Mouse (Mus musculus): Measurements from ENCODE around the gene Brd9. TPM values are rescaled to one million over a fixed set of nuclear protein-coding genes. Genes with fewer than 3 reads are reported as not detected.
"Not testable (repeated sequence)": the region's sequence is repeated elsewhere in the genome, so short reads cannot be mapped to it uniquely, and the experiment has no call there.

Brd9 gene
- polyA plus RNA-seq, 1 experiment = 50.8 TPM

GRCm38 (mm10) chr13:73990325-73990724, 52.7 kb downstream of the Brd9 start:
- Histone ChIP-seq H3K27ac (ENCODE audit: control insufficient read depth, insufficient read depth, low read depth, low read length) (no peak overlapping the region), H3K4me3 (ENCODE audit: control insufficient read depth, low read depth, low read length) (no peak overlapping the region), H3K36me3 (ENCODE audit: control insufficient read depth, insufficient read depth, low read length) (no peaks in the 10 kb centered on the region), H3K27me3 (ENCODE audit: control insufficient read depth, insufficient read depth, low read length) (no peaks in the 10 kb centered on the region), H3K4me1 (ENCODE audit: control insufficient read depth, insufficient read depth, low read length) (no peaks in the 10 kb centered on the region)
- no peak for TF ChIP-seq CTCF (IDR thresholded peaks at IDR 0.05; ENCODE audit: control insufficient read depth, insufficient read depth, insufficient replicate concordance, low read depth, low read length)
- no peak for TF ChIP-seq POLR2A (IDR thresholded peaks at IDR 0.05; ENCODE audit: control insufficient read depth, low read depth, low read length)

GRCm38 (mm10) chr13:73990761-73991160, 53.1 kb downstream of the Brd9 start:
- Histone ChIP-seq H3K4me3 (ENCODE audit: control insufficient read depth, low read depth, low read length) (no peak overlapping the region), H3K27me3 (ENCODE audit: control insufficient read depth, insufficient read depth, low read length) (no peaks in the 10 kb centered on the region), H3K4me1 (ENCODE audit: control insufficient read depth, insufficient read depth, low read length) (no peaks in the 10 kb centered on the region), H3K36me3 (ENCODE audit: control insufficient read depth, insufficient read depth, low read length) (no peaks in the 10 kb centered on the region), H3K27ac (ENCODE audit: control insufficient read depth, insufficient read depth, low read depth, low read length) (no peak overlapping the region)
- TF ChIP-seq CTCF (IDR thresholded peaks at IDR 0.05; ENCODE audit: control insufficient read depth, insufficient read depth, insufficient replicate concordance, low read depth, low read length) (no peak), POLR2A (IDR thresholded peaks at IDR 0.05; ENCODE audit: control insufficient read depth, low read depth, low read length) (no peak)

GRCm38 (mm10) chr13:73991267-73991666, 53.7 kb downstream of the Brd9 start:
- Histone ChIP-seq H3K27me3 (ENCODE audit: control insufficient read depth, insufficient read depth, low read length) (no peaks in the 10 kb centered on the region), H3K36me3 (ENCODE audit: control insufficient read depth, insufficient read depth, low read length) (no peaks in the 10 kb centered on the region), H3K27ac (ENCODE audit: control insufficient read depth, insufficient read depth, low read depth, low read length) (no peak overlapping the region), H3K4me3 (ENCODE audit: control insufficient read depth, low read depth, low read length) (no peak overlapping the region), H3K4me1 (ENCODE audit: control insufficient read depth, insufficient read depth, low read length) (no peaks in the 10 kb centered on the region)
- TF ChIP-seq POLR2A (IDR thresholded peaks at IDR 0.05; ENCODE audit: control insufficient read depth, low read depth, low read length) = no peak
- no peak for TF ChIP-seq CTCF (IDR thresholded peaks at IDR 0.05; ENCODE audit: control insufficient read depth, insufficient read depth, insufficient replicate concordance, low read depth, low read length)

- Histone ChIP-seq H3K27ac (ENCODE audit: control insufficient read depth, insufficient read depth, low read depth, low read length) (no peak overlapping the region), H3K27me3 (ENCODE audit: control insufficient read depth, insufficient read depth, low read length) (no peaks in the 10 kb centered on the region), H3K4me1 (ENCODE audit: control insufficient read depth, insufficient read depth, low read length) (no peaks in the 10 kb centered on the region), H3K4me3 (ENCODE audit: control insufficient read depth, low read depth, low read length) (no peak overlapping the region), H3K36me3 (ENCODE audit: control insufficient read depth, insufficient read depth, low read length) (no peaks in the 10 kb centered on the region)
- TF ChIP-seq CTCF (IDR thresholded peaks at IDR 0.05; ENCODE audit: control insufficient read depth, insufficient read depth, insufficient replicate concordance, low read depth, low read length) (no peak), POLR2A (IDR thresholded peaks at IDR 0.05; ENCODE audit: control insufficient read depth, low read depth, low read length) (no peak)
Observed at GRCm38 (mm10) chr13:73996456-73996855, 58.8 kb downstream of the Brd9 start.

GRCm38 (mm10) chr13:74000519-74000918, 62.9 kb downstream of the Brd9 start:
- H3K4me1 ChIP-seq (ENCODE audit: control insufficient read depth, insufficient read depth, low read length) = no peaks in the 10 kb centered on the region
- H3K27me3 ChIP-seq (ENCODE audit: control insufficient read depth, insufficient read depth, low read length) = no peaks in the 10 kb centered on the region
- no peak overlapping the region for H3K4me3 ChIP-seq (ENCODE audit: control insufficient read depth, low read depth, low read length)
- no peak overlapping the region for H3K27ac ChIP-seq (ENCODE audit: control insufficient read depth, insufficient read depth, low read depth, low read length)
- TF ChIP-seq POLR2A (IDR thresholded peaks at IDR 0.05; ENCODE audit: control insufficient read depth, low read depth, low read length) = no peak
- TF ChIP-seq CTCF (IDR thresholded peaks at IDR 0.05; ENCODE audit: control insufficient read depth, insufficient read depth, insufficient replicate concordance, low read depth, low read length) = no peak
- no peaks in the 10 kb centered on the region for H3K36me3 ChIP-seq (ENCODE audit: control insufficient read depth, insufficient read depth, low read length)

- Histone ChIP-seq H3K27ac (ENCODE audit: control insufficient read depth, insufficient read depth, low read depth, low read length) (no peak overlapping the region), H3K36me3 (ENCODE audit: control insufficient read depth, insufficient read depth, low read length) (no peaks in the 10 kb centered on the region), H3K27me3 (ENCODE audit: control insufficient read depth, insufficient read depth, low read length) (no peaks in the 10 kb centered on the region), H3K4me3 (ENCODE audit: control insufficient read depth, low read depth, low read length) (no peak overlapping the region), H3K4me1 (ENCODE audit: control insufficient read depth, insufficient read depth, low read length) (no peaks in the 10 kb centered on the region)
- TF ChIP-seq POLR2A (IDR thresholded peaks at IDR 0.05; ENCODE audit: control insufficient read depth, low read depth, low read length) = no peak
- no peak for TF ChIP-seq CTCF (IDR thresholded peaks at IDR 0.05; ENCODE audit: control insufficient read depth, insufficient read depth, insufficient replicate concordance, low read depth, low read length)
Observed at GRCm38 (mm10) chr13:74000961-74001360, 63.4 kb downstream of the Brd9 start.

GRCm38 (mm10) chr13:74001492-74001891, 63.9 kb downstream of the Brd9 start:
- H3K27me3 ChIP-seq (ENCODE audit: control insufficient read depth, insufficient read depth, low read length) = no peaks in the 10 kb centered on the region
- no peaks in the 10 kb centered on the region for H3K36me3 ChIP-seq (ENCODE audit: control insufficient read depth, insufficient read depth, low read length)
- no peaks in the 10 kb centered on the region for H3K4me1 ChIP-seq (ENCODE audit: control insufficient read depth, insufficient read depth, low read length)
- no peak overlapping the region for H3K4me3 ChIP-seq (ENCODE audit: control insufficient read depth, low read depth, low read length)
- H3K27ac ChIP-seq (ENCODE audit: control insufficient read depth, insufficient read depth, low read depth, low read length) = no peak overlapping the region
- no peak for TF ChIP-seq POLR2A (IDR thresholded peaks at IDR 0.05; ENCODE audit: control insufficient read depth, low read depth, low read length)
- TF ChIP-seq CTCF (IDR thresholded peaks at IDR 0.05; ENCODE audit: control insufficient read depth, insufficient read depth, insufficient replicate concordance, low read depth, low read length) = no peak

- not testable (repeated sequence) for H3K27ac ChIP-seq (ENCODE audit: control insufficient read depth, insufficient read depth, low read depth, low read length); H3K27me3 ChIP-seq (ENCODE audit: control insufficient read depth, insufficient read depth, low read length); H3K36me3 ChIP-seq (ENCODE audit: control insufficient read depth, insufficient read depth, low read length); H3K4me3 ChIP-seq (ENCODE audit: control insufficient read depth, low read depth, low read length)
- peaks cover 20% of the 10 kb centered on the region for H3K4me1 ChIP-seq (ENCODE audit: control insufficient read depth, insufficient read depth, low read length)
Observed at GRCm38 (mm10) chr13:74006881-74007280, 69.3 kb downstream of the Brd9 start.

GRCm38 (mm10) chr13:74008216-74008615, 70.6 kb downstream of the Brd9 start:
- not testable (repeated sequence) for H3K27ac ChIP-seq (ENCODE audit: control insufficient read depth, insufficient read depth, low read depth, low read length); H3K27me3 ChIP-seq (ENCODE audit: control insufficient read depth, insufficient read depth, low read length); H3K36me3 ChIP-seq (ENCODE audit: control insufficient read depth, insufficient read depth, low read length); H3K4me3 ChIP-seq (ENCODE audit: control insufficient read depth, low read depth, low read length)
- peaks cover 20% of the 10 kb centered on the region for H3K4me1 ChIP-seq (ENCODE audit: control insufficient read depth, insufficient read depth, low read length)

All from testis, adult 2 months (tissue).